12 mouse cellular contexts compared by ENCODE assay signal in genomic region chr16:38248331-38248961, GRCm38 (mm10). TPM values are rescaled to one million over a fixed set of nuclear protein-coding genes. Genes with fewer than 3 reads are reported as not detected.
DNase-seq lines count a peak whose midpoint lies in the region; ATAC-seq and TF ChIP-seq lines count a peak whose summit lies in the region.
"Had no signal": no experiment of that assay in that cellular context is flagged by ENCODE, and none has a peak within 500 bp of the region (broad histone marks: within the 10 kb centered on the region; RNA-seq: fewer than 3 reads in every experiment).

No protein-coding gene starts in this region.

- DNase-seq in kidney, postnatal 36 days: no peak
- peak; percentile 44 for DNase-seq in R1 (ENCODE audit: low read depth, low spot score)
- DNase-seq in embryonic facial prominence, embryonic 10.5 days (ENCODE audit: low spot score): peak; percentile 32
- peak; percentile 15 for DNase-seq in limb, embryonic 14.5 days (ENCODE audit: low spot score)
- DNase-seq in cerebellum, adult 8-10 months: no peak
- DNase-seq in left cerebral cortex, postnatal 10 days (ENCODE audit: extremely low spot score in 1 of 2, low spot score in 2 of 2): no peak
- DNase-seq: adrenal gland, postnatal 10 days; liver, embryonic 13.5 days; thymus, adult 18-20 months had no signal

- no peak overlapping the region for H3K27ac ChIP-seq in kidney, embryonic 16.5 days (ENCODE audit: low read length)
- H3K27ac ChIP-seq in embryonic facial prominence, embryonic 10.5 days (replicated peaks): peak overlapping the region; percentile 37; the same call in 1 of the 2 replicates
- no peak overlapping the region for H3K27ac ChIP-seq in limb, embryonic 14.5 days (replicated peaks; ENCODE audit: low read depth, low read length)
- H3K27ac ChIP-seq: liver, embryonic 13.5 days; midbrain, embryonic 12.5 days had no signal

- H3K4me2 ChIP-seq in kidney, embryonic 16.5 days (replicated peaks; ENCODE audit: low read depth, low read length): peak overlapping the region; percentile 41
- peak overlapping the region; percentile 25 for H3K4me2 ChIP-seq in limb, embryonic 14.5 days (replicated peaks; ENCODE audit: low read depth, low read length, severe bottlenecking)
- H3K4me2 ChIP-seq: liver, embryonic 13.5 days; midbrain, embryonic 12.5 days had no signal

- intact Hi-C loops in left cerebral cortex, postnatal 10 days (cut with DNase I): no loop called here

- TF ChIP-seq POLR2A in limb, embryonic 14.5 days (IDR thresholded peaks at IDR 0.05; ENCODE audit: borderline replicate concordance, extremely low read depth, insufficient read depth, insufficient read length): no peak

- 11% methylated on average over 13 of the region's 13 CpGs for WGBS in kidney, embryonic 16.5 days
- WGBS in embryonic facial prominence, embryonic 10.5 days: 55% methylated on average over 13 of the region's 13 CpGs
- WGBS in limb, embryonic 14.5 days: 17% methylated on average over 13 of the region's 13 CpGs

- H3K36me3 ChIP-seq in kidney, embryonic 16.5 days (ENCODE audit: insufficient read depth, low read length): 0 out of 2 replicates have a peak, but pooled peaks cover 4% of the 10 kb centered on the region
- H3K36me3 ChIP-seq in embryonic facial prominence, embryonic 10.5 days (replicated peaks): peaks cover 3% of the 10 kb centered on the region
- H3K36me3 ChIP-seq in limb, embryonic 14.5 days (ENCODE audit: control insufficient read depth, insufficient read depth, low read length): peaks cover 4% of the 10 kb centered on the region

- H3K27me3 ChIP-seq in kidney, embryonic 16.5 days (ENCODE audit: insufficient read depth, low read length): no peaks in the 10 kb centered on the region
- no peaks in the 10 kb centered on the region for H3K27me3 ChIP-seq in embryonic facial prominence, embryonic 10.5 days (replicated peaks; ENCODE audit: low read depth, poor library complexity, severe bottlenecking)
- no peaks in the 10 kb centered on the region for H3K27me3 ChIP-seq in limb, embryonic 14.5 days (ENCODE audit: control insufficient read depth, insufficient read depth, low read length)
- H3K27me3 ChIP-seq: liver, embryonic 13.5 days; midbrain, embryonic 12.5 days had no signal

- H3K4me1 ChIP-seq in kidney, embryonic 16.5 days (ENCODE audit: insufficient read depth, low read length): peaks cover 10% of the 10 kb centered on the region; the same call in 1 of the 2 replicates
- H3K4me1 ChIP-seq in embryonic facial prominence, embryonic 10.5 days: peaks cover 18% of the 10 kb centered on the region
- peaks cover 11% of the 10 kb centered on the region for H3K4me1 ChIP-seq in limb, embryonic 14.5 days (ENCODE audit: control insufficient read depth, insufficient read depth, low read length)
- H3K4me1 ChIP-seq: liver, embryonic 13.5 days had no signal

- H3K4me3 ChIP-seq in kidney, embryonic 16.5 days (ENCODE audit: low read length): no peak overlapping the region
- H3K4me3 ChIP-seq in embryonic facial prominence, embryonic 10.5 days: no peak overlapping the region
- no peak overlapping the region for H3K4me3 ChIP-seq in limb, embryonic 14.5 days (replicated peaks; ENCODE audit: low read length)
- H3K4me3 ChIP-seq: liver, embryonic 13.5 days; midbrain, embryonic 12.5 days had no signal

- peak; percentile 74 for ATAC-seq in kidney, embryonic 16.5 days (ENCODE audit: low FRiP score, low TSS enrichment)
- ATAC-seq in limb, embryonic 14.5 days (ENCODE audit: low FRiP score, low read depth): peak; percentile 60

- no peaks in the 10 kb centered on the region for H3K9me3 ChIP-seq in kidney, embryonic 16.5 days (ENCODE audit: low read length)
- H3K9me3 ChIP-seq in embryonic facial prominence, embryonic 10.5 days: no peaks in the 10 kb centered on the region
- no peaks in the 10 kb centered on the region for H3K9me3 ChIP-seq in limb, embryonic 14.5 days (ENCODE audit: control insufficient read depth, low read length)
- H3K9me3 ChIP-seq: liver, embryonic 13.5 days; midbrain, embryonic 12.5 days had no signal

- no peak overlapping the region for H3K9ac ChIP-seq in kidney, embryonic 16.5 days (replicated peaks; ENCODE audit: low read length)
- H3K9ac ChIP-seq in limb, embryonic 14.5 days (ENCODE audit: low read depth, low read length, severe bottlenecking): no peak overlapping the region
- H3K9ac ChIP-seq: liver, embryonic 13.5 days; midbrain, embryonic 12.5 days had no signal

RNA-seq across cellular contexts. Expression of gene Nr1i2, which starts 46.2 kb away (rescaled TPM):
- polyA plus RNA-seq in kidney, embryonic 16.5 days (2015; fragmentation: Nextera tagmentation; extraction: Ambion mirVana): 0.39 and 0.46 TPM in 2 replicates
- polyA plus RNA-seq in embryonic facial prominence, embryonic 10.5 days (2016; fragmentation: Nextera tagmentation; extraction: Ambion mirVana): not detected in 2 replicates
- 0.03 TPM in 1 of 2 replicates, not detected in the other for polyA plus RNA-seq in limb, embryonic 14.5 days (2012; rRNA removed)
- polyA plus RNA-seq in limb, embryonic 14.5 days (2014; fragmentation: Nextera tagmentation; extraction: Ambion mirVana): not detected in 2 replicates
- not detected for total RNA-seq in left cerebral cortex, postnatal 10 days (2021)
- total RNA-seq: MEL had no signal
- polyA plus RNA-seq: midbrain, embryonic 12.5 days had no signal

Comparison
In these comparisons a context has a peak if more than half of its experiments do, and no peak if none do; other contexts are left out.
1. DNase-seq: peak in R1 (single experiment), embryonic facial prominence, embryonic 10.5 days (single experiment) and limb, embryonic 14.5 days (single experiment); none in kidney, postnatal 36 days (0 of 2), cerebellum, adult 8-10 months (single experiment) and left cerebral cortex, postnatal 10 days (0 of 2).